Mouse (Mus musculus) retina, adult 2 months (tissue): ENCODE measurements around the gene Fam221a.
A peak's percentile ranks its signal among the peaks of the same experiment; 100 is the strongest.

Experiments
- DNase-seq: peaks from one replicate; pipeline ENCODE4 v3.0.0-alpha.2; 2012; ENCODE audit warnings: low read depth, low spot score

Gene Fam221a

DNA sequence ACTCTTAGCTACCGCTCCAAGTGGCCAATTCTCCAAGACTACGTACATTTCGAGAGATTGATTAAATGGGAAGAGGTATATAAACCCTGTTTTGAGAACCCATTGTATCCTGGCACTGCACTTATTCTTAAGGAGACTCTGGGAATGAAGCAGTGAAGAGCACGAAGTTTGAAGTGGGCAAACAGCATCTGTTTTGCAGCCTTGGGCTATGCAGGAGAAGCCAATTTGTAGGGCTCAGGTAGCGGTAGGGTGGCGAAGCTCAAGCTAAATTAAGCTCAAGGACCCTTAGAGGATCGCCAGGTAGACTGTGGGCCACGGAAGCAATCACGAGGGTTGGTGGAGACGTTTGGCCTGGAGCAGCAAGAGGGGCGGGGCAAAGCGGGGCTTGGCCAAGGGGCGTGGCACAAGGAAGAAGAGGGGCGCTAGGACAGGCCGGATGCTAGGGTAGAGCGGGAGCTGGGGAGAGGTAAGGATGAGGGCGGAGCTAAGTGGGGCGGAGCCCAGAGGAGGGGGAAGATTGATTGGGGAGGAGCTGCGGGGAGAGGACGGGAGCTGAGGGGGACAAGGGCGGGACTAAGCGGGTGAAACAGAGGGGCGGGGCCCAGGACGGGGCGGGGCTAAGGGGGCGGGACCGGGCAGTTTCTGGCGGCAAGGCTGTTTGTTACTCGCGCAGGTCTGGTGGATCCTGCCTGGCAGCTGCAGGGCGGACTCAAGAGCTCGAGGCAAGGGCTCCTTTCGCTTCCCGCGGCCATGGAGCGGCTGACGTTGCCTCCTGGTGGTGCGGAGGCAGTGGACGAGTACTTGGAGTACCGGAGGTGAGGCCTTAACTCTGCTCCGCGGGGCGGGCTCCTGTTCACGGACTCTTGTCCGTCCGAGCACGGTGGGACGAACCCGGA, at the start of gene Fam221a:
Fam221a (plus strand) TSS at position 581 of the 896 bp plus-strand sequence.
- DNase-seq: peak; percentile 85

DNA sequence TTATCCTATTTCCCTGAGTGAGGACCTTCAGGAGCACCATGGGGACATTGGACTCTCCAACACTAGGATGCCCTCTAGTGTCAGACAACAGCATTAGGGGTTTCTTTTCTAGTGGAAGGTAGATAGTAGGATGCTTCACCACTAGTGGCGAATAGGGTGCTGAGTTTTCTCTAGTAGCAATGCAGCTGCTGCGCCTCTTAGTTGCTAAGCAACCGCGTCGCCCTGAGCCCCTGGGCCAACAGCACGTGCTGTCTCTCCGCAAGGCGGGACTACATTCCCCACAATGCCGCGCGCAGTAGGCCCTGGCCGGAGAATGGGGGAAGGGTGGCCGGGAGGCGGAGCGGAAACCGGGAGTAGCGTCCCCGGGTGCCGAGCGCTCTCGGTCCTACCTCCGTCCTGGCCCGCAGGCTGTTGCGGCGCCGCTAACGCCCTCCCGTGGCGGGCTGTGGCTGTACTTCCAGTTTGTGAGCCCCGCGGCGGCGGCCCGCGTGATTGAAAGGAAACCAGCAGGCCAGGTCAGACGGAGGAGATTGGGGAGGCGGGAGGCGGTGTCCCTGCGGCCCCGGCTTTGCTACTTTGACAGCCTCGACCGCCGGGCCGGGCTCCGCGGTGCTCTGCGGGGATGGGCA, 48.5 kb upstream of the Fam221a start, which contains the start of gene Ccdc126:
Ccdc126 (plus strand) TSS at position 309 of the 629 bp plus-strand sequence.
- peak; percentile 98 for DNase-seq

DNA sequence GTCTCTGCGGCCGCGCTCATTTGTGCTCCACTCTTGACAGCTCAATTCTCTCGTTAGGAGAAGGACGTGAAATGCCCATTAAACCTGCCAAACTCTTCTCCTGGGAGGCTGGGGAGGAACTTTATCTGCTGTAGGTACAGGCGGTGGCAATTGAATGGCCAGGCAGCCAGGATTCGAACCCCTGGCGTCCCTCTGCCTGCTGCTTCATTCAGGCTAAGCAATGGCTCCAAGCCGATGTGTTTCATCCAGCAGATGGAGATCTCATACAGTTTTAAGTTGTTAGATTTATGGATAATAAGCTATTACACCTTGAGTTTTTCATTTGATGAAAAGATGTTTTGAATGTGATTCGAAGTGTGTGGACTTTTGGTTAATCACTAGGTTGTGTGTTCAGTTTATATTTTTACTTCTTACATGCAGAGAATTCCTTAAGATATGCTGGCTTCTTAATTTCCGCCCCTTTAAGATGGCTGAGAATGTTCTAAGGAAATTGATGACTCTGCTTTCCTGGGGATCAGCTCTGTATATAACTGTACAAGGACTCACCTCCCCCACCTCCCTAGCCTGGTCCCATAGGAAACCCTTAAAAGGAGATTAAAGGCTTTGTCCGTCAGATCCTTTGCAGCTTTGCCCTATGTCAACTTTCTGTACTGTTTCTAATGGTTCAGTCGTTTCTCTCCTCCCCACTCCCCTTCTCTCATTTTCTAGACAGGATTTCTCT, 47.8 kb upstream of the Fam221a start:
- peak; percentile 88 for DNase-seq

DNA sequence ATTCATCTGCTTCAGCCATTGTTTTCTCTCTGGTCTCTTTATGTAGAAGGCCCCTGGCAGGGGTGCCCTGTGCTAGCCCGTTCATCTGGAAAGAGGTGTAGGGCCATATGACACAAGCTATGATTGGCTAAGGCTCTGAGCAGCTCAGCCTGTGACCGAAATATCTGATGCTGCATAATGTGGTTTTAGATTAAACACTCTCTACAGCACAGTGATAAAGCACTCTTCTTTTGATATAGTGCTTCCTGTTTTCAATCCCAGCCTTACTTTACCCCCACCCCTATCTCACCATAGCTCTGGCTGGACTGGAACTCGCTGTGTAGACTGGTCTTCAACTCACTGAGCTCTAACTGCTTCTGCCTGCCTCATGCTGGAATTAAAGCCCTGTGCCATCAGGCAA, 46.2 kb upstream of the Fam221a start:
- DNase-seq: peak; percentile 64

DNA sequence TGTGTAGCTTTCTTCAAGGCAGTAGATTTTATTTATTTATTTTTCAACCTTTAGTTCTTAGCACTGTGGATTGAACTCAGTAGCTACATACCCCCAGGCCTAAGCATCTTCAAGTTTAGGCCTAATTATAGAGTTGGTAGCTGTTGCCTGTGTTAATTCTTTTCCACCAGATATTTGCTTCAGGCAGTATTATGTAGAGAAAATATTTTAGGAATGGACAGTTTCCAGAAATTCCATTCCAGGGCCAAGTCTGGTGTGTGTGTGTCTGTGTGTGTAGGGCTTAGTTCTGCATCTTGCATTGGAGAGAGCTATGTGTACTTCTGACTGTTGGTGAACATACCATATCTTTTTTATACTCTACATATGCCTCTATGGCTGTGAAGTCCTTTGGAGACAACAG, 45.5 kb upstream of the Fam221a start:
- no peak for DNase-seq

DNA sequence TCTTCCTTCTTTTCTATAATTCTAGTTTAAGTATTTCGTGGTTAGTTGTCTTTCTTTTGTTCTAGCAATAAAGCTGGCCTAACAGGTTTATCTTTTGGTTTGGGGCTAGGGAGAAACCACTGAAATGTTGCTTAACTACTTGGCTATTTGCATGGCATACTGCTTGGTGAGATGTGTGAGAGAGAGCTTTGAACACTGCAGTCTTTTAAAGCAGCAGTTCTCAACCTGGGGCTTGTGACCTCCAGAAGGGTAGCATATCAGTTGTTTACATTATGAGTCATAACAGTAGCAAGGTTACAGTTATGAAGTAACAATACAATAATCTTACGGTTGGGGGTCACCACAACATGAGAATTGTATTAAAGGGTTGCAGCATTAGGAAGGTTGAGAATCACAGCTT, 44.6 kb upstream of the Fam221a start:
- no peak for DNase-seq

DNA sequence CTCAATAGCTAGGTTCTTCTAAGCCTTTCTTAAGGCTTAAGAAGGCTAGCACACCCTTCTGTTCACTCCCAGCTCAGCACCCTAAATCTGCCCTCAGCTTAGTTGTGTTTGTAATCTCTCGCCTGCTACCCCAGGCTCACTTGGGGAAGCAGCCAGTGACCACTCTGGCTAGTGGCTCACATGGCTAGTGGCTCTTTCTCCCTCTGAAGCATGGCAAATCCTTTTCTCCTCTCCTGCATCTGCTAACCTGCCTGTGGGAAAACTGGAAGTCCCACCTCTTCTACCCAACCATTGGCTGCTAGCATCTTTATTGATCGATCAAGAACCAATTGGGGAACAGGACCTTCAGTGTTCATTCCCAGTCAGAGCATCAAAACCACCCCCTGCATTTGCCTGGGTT, 43.0 kb upstream of the Fam221a start:
- peak; percentile 63 for DNase-seq

DNA sequence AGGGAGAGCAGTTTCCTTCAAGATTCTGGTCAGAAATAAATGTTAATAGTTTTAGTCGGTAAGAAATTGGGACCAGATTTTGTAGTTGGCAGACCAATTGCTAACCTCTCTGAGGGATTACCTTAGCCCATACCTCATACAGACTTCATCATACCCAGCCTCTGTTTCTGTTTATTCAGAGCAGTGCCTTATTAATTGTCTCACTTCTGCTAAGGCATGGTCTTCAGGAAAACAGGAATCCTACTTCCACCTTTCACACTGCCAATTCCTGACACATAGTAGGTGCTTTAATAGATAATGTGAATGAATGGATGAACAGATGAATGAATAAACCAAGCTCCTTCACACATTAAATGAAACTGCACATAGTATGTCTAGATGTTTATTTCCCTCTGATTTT, 42.2 kb upstream of the Fam221a start:
- no peak for DNase-seq

DNA sequence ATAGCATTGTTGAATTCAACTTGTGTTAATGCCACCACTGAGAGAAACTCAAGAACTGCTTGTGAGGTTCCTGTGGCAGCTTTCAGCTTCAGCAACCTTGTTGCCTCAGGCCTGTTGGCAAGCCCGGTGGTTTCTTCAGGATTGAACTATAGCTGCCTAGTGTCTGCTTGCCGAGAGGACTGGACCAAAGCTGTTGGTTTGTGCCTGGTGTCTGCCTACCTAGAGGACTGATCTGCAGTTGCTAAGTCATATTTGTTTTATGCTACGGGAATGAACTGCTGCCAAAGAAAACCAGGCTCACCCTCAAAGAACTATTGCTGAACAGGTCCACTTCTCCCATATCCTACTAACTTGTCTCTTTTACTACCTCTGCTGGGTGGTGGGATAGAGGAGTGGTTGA, 40.7 kb upstream of the Fam221a start:
- DNase-seq: no peak

- no peak for DNase-seq
These were observed 36.0 kb upstream of the Fam221a start for GRCm38 (mm10) chr6:49331369-49332059.

- DNase-seq: no peak
These were observed 35.5 kb upstream of the Fam221a start for GRCm38 (mm10) chr6:49332060-49332370.

DNA sequence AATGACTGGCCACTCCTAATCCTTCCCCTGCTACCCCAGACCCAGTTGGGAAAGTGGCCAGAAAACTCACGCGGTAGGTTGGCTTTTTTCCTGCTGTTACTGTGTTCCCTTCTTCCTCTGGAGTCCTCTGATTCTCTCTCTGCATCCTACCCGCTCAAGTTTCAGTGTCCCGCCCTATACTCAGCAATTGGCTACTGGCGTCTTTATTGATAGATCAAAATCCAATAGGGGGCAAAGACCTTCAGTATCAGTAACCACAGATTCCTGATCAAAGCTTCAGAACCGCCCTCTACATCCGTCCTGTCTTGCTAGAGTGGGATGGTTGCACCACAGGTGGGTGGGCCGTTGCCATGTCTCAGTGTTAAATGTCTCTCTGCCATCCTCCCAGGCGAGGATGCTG, 29.0 kb upstream of the Fam221a start:
- no peak for DNase-seq

DNA sequence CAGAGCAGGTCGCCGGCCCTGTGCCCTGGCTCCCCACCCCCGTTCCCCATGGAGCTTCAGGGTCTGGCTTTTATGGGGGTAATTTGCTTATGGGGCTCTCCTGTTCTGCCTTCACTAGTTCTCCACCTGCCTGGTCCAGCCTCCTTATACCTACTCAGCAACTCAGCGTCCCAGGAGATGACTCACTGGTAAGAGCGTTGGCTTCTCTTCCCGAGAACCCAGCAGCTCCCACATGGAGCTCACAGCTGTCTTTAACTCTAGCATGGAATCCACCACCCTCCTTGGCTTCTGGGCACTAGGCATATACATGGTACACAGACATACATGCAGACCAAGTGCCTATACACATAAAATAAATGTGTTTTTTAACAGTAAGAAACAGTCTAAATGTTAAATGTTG, 28.4 kb upstream of the Fam221a start:
- no peak for DNase-seq

DNA sequence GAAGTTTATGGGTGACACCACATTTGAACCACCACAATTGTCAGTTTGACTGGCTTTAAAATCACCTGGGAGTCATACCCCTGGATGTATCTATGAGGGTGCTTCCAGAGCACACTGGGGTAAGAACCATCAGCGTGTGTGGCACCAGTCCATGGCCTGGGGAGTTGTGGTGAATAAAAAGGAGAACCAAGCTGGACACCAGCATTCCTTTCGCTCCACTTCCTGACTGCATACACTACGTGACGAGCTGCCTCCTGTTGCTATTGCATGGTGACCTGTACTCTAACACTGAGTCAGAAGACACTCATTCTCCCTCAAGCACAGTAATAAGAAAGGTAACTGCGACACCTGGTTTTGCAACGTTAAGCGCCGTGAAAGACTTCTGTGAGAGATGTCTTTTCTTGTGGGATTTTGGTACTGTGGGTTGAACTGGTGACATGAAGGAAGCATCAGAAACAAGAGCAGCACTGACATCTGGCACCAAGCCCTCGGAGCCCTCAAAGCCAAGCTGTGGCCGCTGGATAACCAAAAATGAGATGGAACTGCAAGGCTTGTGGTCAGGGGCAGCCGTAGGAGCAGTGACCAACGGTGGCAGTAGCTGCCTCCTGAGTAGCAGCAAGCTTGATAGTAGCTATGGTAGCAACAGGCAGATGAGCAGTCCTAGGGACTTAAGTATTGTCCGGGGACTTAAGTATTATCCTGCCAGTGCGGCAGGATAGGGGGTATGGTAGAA, 23.6 kb upstream of the Fam221a start:
- no peak for DNase-seq

GRCm38 (mm10) chr6:49349826-49350225, 17.7 kb upstream of the Fam221a start:
- no peak for DNase-seq

- DNase-seq: no peak
These were observed 12.9 kb upstream of the Fam221a start for GRCm38 (mm10) chr6:49354613-49355012.

- no peak for DNase-seq
These were observed 12.4 kb upstream of the Fam221a start for GRCm38 (mm10) chr6:49355171-49355570.

DNA sequence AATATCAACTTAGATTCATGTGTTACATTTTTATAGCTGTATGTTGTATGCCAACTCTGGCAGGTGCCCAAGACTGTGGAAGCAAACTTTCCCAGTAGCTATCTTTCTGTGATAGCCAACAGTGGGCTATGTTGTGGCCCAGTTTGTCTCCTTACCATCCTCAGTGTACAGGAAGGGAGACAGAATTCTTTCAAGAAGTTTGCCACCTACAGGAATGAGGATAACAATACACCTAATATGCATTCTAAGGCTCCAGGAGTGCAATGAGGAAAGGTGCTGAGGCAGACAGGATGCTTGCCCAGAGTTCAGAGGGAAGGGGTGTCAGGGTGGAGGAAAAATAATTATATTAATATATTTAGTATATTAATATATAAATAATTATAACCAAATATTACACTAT, 7.1 kb upstream of the Fam221a start:
- no peak for DNase-seq

DNA sequence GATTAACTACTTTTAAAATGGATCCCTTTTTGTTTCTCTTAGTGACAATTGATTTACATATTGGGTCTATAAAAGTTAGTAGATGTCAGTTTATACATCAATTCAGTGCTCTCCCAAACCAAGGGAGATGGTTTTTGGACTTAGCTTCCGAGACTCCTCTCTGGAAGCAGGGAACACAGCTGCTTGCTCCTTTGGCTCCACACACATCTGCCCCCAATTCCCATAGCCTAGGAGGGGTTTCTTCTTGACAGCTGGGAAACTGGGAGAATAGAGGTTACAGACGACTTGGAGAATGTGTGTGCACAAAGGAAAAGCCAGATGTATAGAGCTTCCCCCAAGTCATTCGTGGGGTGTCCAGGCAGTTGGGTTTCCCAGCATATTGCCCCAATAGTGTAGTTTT, 673 bp downstream of the Fam221a start:
- DNase-seq: no peak

- no peak for DNase-seq
These were observed 5.2 kb downstream of the Fam221a start for GRCm38 (mm10) chr6:49372705-49373104.

GRCm38 (mm10) chr6:49373943-49374342, 6.4 kb downstream of the Fam221a start:
- no peak for DNase-seq
